Mouse (Mus musculus): ENCODE measurements around the gene Hk1. TPM values are rescaled to one million over a fixed set of nuclear protein-coding genes. Genes with fewer than 3 reads are reported as not detected.

Gene Hk1
- polyA plus RNA-seq, 1 experiment from 2014 or later, result 96.0 TPM

- peaks cover 3% of the 10 kb centered on the region for H3K27me3 ChIP-seq
- H3K4me2 ChIP-seq, result no peak overlapping the region
- WGBS, result 72% methylated on average over 6 of the region's 6 CpGs
- no peaks in the 10 kb centered on the region for H3K36me3 ChIP-seq
- H3K9me3 ChIP-seq, result no peaks in the 10 kb centered on the region
- H3K4me1 ChIP-seq (replicated peaks), result no peaks in the 10 kb centered on the region
- no peak for ATAC-seq (ENCODE audit: low read depth)
- H3K4me3 ChIP-seq, result no peak overlapping the region
- H3K9ac ChIP-seq, result no peak overlapping the region
- H3K27ac ChIP-seq (replicated peaks), result no peak overlapping the region
These were observed 155.5 kb downstream of the Hk1 start for GRCm38 (mm10) chr10:62224231-62224630.

GRCm38 (mm10) chr10:62222777-62223176, 156.9 kb downstream of the Hk1 start:
- no peak overlapping the region for H3K4me3 ChIP-seq
- no peak overlapping the region for H3K4me2 ChIP-seq
- no peaks in the 10 kb centered on the region for H3K4me1 ChIP-seq (replicated peaks)
- ATAC-seq (ENCODE audit: low read depth), result no peak
- no peaks in the 10 kb centered on the region for H3K9me3 ChIP-seq
- WGBS, result 83% methylated on average over 17 of the region's 17 CpGs
- H3K27me3 ChIP-seq, result no peaks in the 10 kb centered on the region
- no peak overlapping the region for H3K27ac ChIP-seq (replicated peaks)
- no peak overlapping the region for H3K9ac ChIP-seq
- no peaks in the 10 kb centered on the region for H3K36me3 ChIP-seq

- Histone ChIP-seq H3K4me3 (no peak overlapping the region), H3K9me3 (no peaks in the 10 kb centered on the region), H3K9ac (no peak overlapping the region), H3K27ac (replicated peaks) (no peak overlapping the region), H3K4me2 (no peak overlapping the region), H3K4me1 (replicated peaks) (peaks cover 3% of the 10 kb centered on the region; the same call in 1 of the 2 replicates), H3K36me3 (no peaks in the 10 kb centered on the region), H3K27me3 (no peaks in the 10 kb centered on the region)
- WGBS, result 94% methylated on average over 2 of the region's 2 CpGs
- ATAC-seq (ENCODE audit: low read depth), result no peak
These were observed 158.1 kb downstream of the Hk1 start for GRCm38 (mm10) chr10:62221647-62222046.

GRCm38 (mm10) chr10:62220732-62221514, 158.8 kb downstream of the Hk1 start:
- no peak overlapping the region for H3K4me3 ChIP-seq
- 75% methylated on average over 7 of the region's 8 CpGs for WGBS
- H3K4me1 ChIP-seq (replicated peaks), result peaks cover 7% of the 10 kb centered on the region; the same call in 1 of the 2 replicates
- H3K27me3 ChIP-seq, result no peaks in the 10 kb centered on the region
- H3K9ac ChIP-seq, result no peak overlapping the region
- no peaks in the 10 kb centered on the region for H3K9me3 ChIP-seq
- H3K36me3 ChIP-seq, result no peaks in the 10 kb centered on the region
- ATAC-seq (ENCODE audit: low read depth), result no peak
- H3K4me2 ChIP-seq, result no peak overlapping the region
- H3K27ac ChIP-seq (replicated peaks), result no peak overlapping the region

Other genes starting within 250 kb of the Hk1 start
- 2.7 TPM in 2 replicates for gene Neurog3, start 246.8 kb downstream of the Hk1 start, polyA plus RNA-seq (2015; fragmentation: Nextera tagmentation; extraction: Ambion mirVana)
- 91.9 and 93.1 TPM in 2 replicates for gene Fam241b, start 236.0 kb downstream of the Hk1 start, polyA plus RNA-seq (2015; fragmentation: Nextera tagmentation; extraction: Ambion mirVana)
- 19.5 and 22.2 TPM in 2 replicates for gene Tspan15, start 148.7 kb downstream of the Hk1 start, polyA plus RNA-seq (2015; fragmentation: Nextera tagmentation; extraction: Ambion mirVana)
- 0.25 TPM in 1 of 2 replicates, not detected in the other for gene Tacr2, start 127.5 kb downstream of the Hk1 start, polyA plus RNA-seq (2015; fragmentation: Nextera tagmentation; extraction: Ambion mirVana)
- 0.43 and 0.45 TPM in 2 replicates for gene Hkdc1, start 42.6 kb upstream of the Hk1 start, polyA plus RNA-seq (2015; fragmentation: Nextera tagmentation; extraction: Ambion mirVana)
- gene 4930507D05Rik, start 69.6 kb upstream of the Hk1 start, polyA plus RNA-seq (2015; fragmentation: Nextera tagmentation; extraction: Ambion mirVana), result 1.6 and 1.8 TPM in 2 replicates
- 20.5 and 21.6 TPM in 2 replicates for gene Supv3l1, start 69.8 kb upstream of the Hk1 start, polyA plus RNA-seq (2015; fragmentation: Nextera tagmentation; extraction: Ambion mirVana)
- 67.0 and 69.0 TPM in 2 replicates for gene Vps26a, start 106.9 kb upstream of the Hk1 start, polyA plus RNA-seq (2015; fragmentation: Nextera tagmentation; extraction: Ambion mirVana)
- 8.3 TPM in 2 replicates for gene Srgn, start 147.5 kb upstream of the Hk1 start, polyA plus RNA-seq (2015; fragmentation: Nextera tagmentation; extraction: Ambion mirVana)
- gene Kif1bp, start 198.5 kb upstream of the Hk1 start, polyA plus RNA-seq (2015; fragmentation: Nextera tagmentation; extraction: Ambion mirVana), result 73.1 and 77.1 TPM in 2 replicates
- 14.9 and 17.1 TPM in 2 replicates for gene Ddx21, start 222.4 kb upstream of the Hk1 start, polyA plus RNA-seq (2015; fragmentation: Nextera tagmentation; extraction: Ambion mirVana)